Mouse (Mus musculus): ENCODE results near the gene Ube2e2. TPM values are rescaled to one million over a fixed set of nuclear protein-coding genes. Genes with fewer than 3 reads are reported as not detected.
"Not testable (repeated sequence)": the region's sequence is repeated elsewhere in the genome, so short reads cannot be mapped to it uniquely, and the experiment has no call there.

Gene Ube2e2
- total RNA-seq, 2 experiments from 2014 or later: 159 to 165 TPM

DNA sequence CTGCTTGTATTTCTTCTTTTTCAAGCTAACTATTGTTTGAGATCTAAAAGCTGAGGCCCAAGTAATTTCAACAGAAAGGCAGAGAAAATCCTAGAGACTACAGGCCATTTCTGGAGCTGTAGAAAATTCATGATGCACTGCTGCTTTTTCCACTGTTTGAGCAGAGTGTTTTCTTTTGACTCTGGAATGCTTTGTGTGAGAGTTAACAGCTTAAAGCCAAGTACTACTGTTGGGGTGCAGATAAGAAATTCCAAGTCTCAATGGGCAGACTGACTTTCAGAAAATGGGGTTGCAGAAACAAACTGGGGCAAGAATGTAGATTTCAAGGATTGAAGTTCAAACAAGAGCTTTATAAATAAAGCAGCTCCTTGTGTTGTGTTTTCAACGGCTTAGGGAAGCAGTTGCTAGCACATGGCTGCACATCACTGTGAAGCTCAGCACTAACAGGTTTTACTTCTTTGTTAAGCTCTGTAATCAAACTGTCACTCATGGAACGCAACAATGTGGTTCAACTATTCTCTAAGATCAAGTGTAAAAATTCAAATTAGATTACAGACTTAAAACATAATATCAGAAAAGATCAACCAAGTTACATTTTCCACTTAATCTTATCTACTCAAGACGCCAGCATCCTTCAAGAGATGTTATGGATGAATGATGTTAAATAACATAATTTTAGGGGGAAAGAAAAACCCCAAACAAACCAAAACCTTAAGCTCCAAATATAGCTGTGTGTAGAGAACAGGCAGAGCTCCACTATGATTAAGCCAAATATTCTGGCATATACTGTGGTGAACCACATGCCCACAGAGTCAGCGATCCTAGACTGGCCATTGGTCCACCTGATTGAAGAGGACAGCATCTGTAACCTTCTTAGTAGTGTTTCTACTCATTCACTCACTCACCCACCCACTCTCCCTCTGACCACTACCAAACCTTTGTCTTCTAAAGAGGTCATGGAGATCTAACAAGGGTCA lies 236.0 kb downstream of the Ube2e2 start:
- intact Hi-C loops (cut with DNase I): no loop called here
- no peak for DNase-seq (ENCODE audit: extremely low spot score in 1 of 2, low spot score in 2 of 2)

DNA sequence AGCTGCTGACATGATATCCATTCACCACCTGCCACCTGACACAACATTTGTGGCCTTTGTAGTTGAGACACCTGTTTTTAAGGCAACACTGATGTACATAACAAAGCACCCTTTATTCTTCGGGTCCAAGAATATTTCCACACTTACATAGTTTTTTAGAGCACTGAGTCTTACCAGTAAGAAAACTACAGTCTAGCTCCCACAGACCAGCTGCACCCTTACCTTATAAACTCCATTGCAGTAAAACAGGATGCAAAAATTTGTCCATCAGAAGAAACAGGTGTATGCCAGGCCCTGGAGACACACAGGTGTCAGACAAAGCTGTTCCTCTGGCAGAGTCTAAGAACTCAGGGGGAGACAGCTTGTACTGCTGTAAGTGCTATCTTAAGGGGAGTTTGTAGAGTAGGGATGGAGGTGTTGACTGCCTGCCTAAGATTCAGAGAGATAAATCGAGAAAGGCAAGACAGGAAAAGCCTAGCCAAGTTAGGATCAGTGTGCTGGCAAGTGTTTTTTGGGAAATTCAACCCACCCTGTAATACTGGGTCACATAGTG lies 244.9 kb downstream of the Ube2e2 start:
- intact Hi-C loops (cut with DNase I): no loop called here

DNA sequence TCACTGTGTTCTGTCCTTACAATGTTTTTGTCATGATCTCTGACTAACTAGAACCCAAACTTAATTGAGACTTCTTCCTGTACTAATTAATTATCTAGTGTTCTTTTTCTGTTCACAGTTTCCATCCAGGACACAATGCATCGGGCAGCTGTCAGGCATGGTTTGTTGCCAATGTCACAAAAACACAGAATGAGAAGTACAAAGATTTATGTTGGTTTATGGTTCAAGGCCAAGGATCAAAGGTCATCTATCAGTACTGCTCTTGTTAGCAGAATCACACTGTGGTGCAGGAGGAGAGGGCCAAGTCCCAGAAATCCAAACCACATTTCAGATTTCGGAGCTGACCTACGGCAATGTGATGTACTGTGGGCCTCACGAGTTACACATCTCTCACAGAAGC lies 252.4 kb downstream of the Ube2e2 start:
- intact Hi-C loops (cut with DNase I): no loop called here
- DNase-seq (ENCODE audit: extremely low spot score in 1 of 2, low spot score in 2 of 2): no peak

More for the DNA sequence above, 244.9 kb downstream of the Ube2e2 start:
- no peak for DNase-seq (ENCODE audit: extremely low spot score in 1 of 2, low spot score in 2 of 2)

DNA sequence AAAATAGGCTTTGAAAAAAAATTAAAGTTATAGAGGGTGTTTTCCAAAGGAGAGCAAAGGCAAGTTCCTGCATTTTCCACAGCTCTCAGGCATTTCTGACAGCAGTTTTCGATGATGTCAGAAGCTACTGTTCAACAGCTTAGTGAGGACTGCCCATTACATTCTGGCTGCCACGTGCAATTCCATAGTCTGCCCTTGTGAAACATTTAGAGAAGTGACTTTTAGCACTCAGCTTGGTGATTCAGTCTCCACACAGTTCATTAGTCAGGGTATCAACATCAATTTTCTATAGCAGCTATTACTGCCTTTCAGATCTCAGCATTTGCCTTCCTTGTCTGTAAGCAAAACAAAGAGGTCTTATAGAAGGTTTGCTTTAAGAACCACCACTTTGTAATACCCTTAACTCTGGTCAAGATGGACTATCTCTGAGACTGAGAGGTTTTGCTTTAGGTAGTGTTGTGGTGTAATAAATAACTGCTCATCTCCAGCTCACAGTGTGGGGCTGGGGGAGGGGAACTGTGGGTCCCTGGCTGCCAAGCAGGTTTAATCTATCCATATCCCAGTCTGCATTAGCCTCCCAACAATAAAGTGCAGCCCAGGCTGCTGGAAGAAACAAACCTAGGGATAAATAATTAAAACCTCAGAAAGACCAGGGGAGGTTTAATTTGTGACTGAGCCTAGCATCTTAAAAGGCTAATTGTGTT lies 255.2 kb downstream of the Ube2e2 start:
- intact Hi-C loops (cut with DNase I): no loop called here
- no peak for DNase-seq (ENCODE audit: extremely low spot score in 1 of 2, low spot score in 2 of 2)

DNA sequence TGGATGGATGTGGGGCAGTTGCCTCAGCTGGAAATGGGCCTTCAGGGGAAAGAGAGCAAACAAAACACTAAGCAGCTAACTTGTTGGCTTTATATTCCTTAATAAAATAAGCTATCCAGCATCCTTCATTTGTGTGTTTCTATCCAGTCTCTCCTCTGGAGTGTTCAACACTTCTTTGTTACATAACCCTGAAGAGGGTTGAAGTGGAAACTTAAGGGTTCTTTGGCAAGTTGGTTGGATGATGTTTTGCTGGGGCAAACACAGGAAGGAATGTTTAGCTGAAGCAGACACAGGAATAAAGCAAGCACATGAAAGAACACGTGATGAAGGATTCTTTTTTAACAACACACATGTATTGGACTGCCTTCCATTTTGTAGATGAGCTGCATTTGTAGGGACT lies 256.3 kb downstream of the Ube2e2 start:
- DNase-seq (ENCODE audit: extremely low spot score in 1 of 2, low spot score in 2 of 2): no peak
- intact Hi-C loops (cut with DNase I): no loop called here

DNA sequence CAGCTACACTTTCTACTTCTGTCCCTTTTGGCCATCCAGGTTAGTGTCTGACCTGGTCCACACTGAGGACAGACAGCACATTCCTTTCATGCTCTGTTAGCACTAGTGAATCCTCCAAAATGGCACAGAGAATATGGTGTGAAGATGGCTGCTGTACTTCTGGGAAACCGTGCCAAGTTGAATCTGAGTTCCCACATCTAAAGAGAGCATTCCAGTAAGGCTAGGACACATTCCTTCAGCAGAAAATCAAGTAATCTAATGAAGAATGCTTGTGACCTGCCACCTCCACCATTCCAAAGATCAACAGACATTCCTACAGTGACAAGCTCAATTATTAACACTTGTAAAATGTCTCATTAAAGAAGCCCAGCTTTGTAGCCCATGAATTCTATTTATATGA lies 265.9 kb downstream of the Ube2e2 start:
- intact Hi-C loops (cut with DNase I): no loop called here
- no peak for DNase-seq (ENCODE audit: extremely low spot score in 1 of 2, low spot score in 2 of 2)

DNA sequence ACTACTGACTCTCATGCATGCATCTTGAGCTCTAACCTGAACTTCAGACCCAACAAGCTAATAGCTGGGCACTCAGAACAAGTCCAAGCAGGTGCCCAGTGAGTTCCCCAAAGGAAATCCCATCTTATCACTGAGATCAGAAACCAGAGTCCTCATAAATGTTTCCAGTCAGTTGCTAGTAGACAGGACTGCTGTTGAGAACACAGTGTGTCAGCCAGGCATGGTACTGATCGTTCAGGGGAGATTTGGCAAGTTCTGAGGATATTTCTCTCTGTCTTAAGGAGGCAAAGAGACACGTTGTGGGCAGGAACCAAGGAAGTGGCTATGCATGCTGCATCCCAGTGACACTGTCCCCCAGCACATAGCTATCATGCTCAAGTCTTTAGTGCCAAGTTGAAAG lies 275.5 kb downstream of the Ube2e2 start:
- DNase-seq (ENCODE audit: extremely low spot score in 1 of 2, low spot score in 2 of 2): no peak
- intact Hi-C loops (cut with DNase I): no loop called here

DNA sequence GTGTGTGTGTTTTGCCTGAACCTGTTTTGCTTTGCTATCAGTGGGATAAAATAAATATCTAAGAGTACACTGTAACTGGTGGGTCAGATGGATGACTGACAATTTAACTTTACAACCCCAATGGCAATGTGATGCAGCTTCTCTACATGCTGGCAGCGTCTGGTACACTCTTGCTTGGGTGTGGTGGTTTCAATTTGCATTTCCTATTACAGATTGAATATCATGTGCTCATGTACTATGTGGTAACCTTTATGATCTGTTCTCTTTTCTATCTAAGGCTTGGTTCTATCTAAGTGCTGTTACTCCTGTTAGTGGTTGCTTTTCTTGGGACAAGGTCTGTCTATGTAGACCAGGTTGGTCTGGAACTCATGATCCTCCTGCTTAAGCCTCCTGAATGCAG lies 292.1 kb downstream of the Ube2e2 start:
- DNase-seq (ENCODE audit: extremely low spot score in 1 of 2, low spot score in 2 of 2): no peak
- intact Hi-C loops (cut with DNase I): no loop called here

DNA sequence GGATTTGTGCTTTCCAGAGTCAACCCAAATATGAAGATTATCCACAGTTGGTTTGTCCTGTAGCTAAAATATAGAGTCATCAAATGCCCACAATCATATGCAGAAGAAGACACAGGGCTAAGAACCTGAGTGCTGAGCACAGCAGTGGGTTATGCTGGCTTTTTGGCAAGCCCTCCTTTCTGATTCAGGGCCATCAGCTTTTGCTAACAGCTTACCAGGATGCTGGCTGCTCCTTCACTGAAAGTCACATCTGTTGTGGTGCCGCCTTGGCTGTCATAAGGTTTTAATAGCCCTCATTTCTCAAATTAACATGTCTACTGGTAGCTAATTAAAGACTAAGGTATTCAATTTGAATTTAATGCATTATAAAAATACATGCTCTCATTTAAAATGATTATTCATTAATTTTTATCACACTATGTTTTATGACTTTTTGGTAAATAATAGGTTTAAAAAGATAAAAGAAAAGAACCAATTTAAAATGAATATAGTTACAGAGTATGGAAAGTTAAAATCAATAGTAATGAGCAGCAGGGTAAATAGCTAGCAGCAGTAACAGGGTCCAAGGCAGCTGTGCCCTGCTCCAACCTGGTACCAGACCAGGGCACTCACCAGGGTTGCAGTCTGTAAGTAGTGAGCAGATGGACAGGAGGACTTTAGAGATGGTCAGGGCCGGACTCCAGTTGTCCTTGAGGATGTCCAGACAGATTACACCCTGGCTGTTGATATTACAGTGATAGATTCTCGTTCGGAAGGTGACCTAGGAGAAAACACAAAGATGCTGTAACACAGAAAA lies 307.6 kb downstream of the Ube2e2 start:
- intact Hi-C loops (cut with DNase I): no loop called here
- DNase-seq (ENCODE audit: extremely low spot score in 1 of 2, low spot score in 2 of 2): no peak

DNA sequence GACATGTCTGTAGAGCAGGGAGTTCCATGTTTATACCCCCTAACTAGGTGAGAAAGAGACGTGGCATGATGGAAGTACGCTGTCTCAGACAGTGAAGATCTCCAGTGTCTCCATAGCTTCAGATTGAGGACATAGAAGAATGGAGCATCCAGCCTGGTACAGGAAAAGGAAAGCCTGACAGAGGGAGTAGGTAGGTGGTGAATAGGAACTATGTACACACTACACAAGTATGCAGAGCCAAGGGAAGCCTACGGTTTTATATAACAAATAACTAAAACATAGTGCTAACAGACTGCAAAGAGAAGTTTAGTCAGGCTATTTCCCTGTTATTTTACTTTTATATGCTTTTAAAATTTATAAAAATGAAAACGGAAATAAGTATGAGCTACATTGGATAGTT lies 312.3 kb downstream of the Ube2e2 start:
- no peak for DNase-seq (ENCODE audit: extremely low spot score in 1 of 2, low spot score in 2 of 2)
- intact Hi-C loops (cut with DNase I): no loop called here

DNA sequence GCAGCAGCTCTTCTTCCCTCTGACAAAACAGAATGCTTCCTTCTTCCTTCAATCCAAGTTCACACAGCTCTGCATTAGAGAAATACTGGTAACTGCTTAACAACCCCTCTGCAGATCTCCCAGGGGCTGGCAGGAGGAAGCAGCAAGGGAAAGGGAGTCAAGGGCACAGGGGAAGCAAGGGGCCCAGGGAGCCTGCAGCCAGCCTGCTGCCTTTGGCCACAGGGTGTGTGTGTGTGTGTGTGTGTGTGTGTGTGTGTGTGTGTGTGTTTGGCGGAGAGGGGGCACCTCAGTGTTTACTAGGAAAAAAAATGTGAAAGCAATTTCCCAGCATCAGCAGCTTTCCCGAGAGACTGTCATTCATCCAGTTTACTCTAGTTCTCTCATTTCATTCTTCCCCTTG lies 319.3 kb downstream of the Ube2e2 start:
- DNase-seq (ENCODE audit: extremely low spot score in 1 of 2, low spot score in 2 of 2): no peak
- intact Hi-C loops (cut with DNase I): no loop called here

DNA sequence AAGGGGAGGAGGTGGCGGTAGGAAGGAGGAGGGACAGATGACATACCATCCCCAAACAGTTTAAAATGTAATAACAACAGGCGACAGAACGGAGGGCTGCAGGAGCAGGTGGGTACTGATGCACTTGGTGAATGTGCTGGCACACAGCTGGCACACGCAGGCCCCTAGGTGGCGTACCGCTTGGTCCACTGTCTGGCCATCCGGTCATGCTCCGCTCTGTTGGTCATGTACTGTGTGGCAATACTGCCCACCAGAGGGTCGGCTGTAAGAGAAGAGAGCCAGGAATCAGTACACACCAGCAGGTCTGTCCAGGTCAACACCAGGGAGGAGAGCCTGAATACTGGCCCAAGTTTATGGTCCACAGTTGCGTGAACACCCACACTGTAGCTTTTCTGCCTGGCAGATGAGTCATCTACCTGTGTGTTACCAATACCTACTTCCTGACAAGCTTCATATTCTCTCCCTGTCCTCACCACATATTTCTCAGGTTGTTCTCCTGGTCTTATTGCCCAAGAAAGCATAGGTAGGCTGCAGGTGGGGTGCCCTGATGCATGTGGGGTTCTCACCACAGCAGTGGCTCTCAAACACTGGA lies 319.8 kb downstream of the Ube2e2 start:
- intact Hi-C loops (cut with DNase I): no loop called here
- no peak for DNase-seq (ENCODE audit: extremely low spot score in 1 of 2, low spot score in 2 of 2)

DNA sequence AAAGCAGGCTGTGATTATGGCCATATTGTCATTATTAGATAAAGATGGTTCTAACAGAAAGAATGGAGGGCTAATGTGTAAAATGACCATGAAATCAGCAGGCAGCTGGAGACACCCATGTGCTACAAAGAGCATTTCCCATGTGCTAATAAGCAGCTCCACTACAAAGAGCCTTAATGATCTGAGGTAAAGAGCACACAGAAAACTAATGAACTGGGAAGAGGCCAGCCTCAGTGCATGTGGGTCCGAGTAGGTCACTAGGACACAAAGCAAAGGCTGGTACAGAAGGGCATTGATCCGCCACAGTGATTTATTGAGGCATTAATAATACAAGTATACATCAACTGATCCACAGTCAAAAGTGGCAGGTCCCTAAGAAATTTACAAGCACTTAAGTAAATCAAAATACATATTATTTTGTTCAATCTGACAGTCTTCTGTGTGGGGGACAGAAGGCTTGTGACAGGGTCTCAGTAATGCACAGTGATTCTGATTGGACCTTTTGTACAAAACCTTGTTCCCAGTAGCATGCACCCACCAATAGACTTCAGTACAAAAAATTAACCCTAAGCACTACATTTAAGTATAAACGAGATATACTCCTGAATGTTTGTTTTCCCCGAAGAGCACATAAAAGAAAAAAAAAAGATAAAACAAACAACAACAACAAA lies 320.6 kb downstream of the Ube2e2 start:
- intact Hi-C loops (cut with DNase I): no loop called here
- DNase-seq (ENCODE audit: extremely low spot score in 1 of 2, low spot score in 2 of 2): no peak

DNA sequence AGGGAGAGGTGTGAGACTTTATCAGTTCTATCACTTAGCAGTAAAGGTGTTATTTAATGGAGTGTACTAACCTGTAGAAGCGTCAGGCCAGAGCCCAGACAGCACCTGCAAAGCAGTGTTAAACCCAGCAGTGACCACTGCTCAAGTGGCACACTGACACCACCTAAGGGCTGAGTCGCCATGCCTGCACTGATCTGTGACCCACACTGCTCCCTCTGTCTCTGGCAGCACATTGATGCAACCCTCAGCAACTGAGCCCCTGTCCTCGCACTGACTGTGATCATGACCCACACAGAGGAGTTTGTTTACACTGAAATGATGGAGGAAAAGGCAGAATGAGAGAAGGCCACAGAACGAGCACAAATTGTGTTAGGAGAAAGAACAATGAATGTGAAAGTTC lies 321.2 kb downstream of the Ube2e2 start:
- intact Hi-C loops (cut with DNase I): no loop called here
- DNase-seq (ENCODE audit: extremely low spot score in 1 of 2, low spot score in 2 of 2): no peak

DNA sequence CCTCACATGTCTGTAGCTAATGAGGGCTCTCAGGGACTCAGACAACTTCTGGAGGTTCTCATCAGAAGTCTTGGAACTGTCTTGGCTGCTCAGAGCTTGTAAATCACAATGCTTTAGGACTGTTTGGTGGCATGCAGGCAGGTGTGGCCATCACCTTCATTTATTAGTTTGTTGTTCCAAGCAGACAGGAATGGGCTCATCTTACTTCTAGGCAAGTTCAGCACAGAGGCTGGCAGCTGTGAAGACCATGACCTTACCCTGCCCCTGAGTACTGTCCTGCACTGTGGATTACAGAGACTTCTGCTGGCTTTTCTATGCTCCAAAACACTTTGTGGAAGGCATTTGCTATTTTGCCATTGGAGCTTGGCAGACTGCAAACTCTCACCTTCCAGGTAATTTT lies 324.5 kb downstream of the Ube2e2 start:
- no peak for DNase-seq (ENCODE audit: extremely low spot score in 1 of 2, low spot score in 2 of 2)
- intact Hi-C loops (cut with DNase I): no loop called here

DNA sequence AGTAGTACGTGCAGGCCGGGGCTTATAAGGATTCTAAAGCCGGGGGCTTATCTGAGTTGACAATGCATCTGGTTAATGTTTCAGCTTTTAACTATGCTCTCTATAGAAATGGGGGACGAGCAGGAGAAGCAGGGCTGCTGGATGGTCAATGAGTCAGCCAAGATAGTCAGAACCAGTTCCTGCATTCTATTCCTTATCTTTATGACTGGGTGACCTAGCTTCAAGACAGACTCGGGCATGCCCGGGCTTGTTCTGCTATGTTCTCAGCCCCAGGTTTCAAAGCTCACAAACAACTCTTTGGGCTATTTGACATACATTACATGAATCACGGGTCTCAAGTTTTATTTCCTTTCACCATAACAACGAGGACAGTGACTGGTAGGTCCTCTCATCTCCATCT lies 329.1 kb downstream of the Ube2e2 start:
- intact Hi-C loops (cut with DNase I); DNase-seq (ENCODE audit: extremely low spot score in 1 of 2, low spot score in 2 of 2): not testable (repeated sequence)

DNA sequence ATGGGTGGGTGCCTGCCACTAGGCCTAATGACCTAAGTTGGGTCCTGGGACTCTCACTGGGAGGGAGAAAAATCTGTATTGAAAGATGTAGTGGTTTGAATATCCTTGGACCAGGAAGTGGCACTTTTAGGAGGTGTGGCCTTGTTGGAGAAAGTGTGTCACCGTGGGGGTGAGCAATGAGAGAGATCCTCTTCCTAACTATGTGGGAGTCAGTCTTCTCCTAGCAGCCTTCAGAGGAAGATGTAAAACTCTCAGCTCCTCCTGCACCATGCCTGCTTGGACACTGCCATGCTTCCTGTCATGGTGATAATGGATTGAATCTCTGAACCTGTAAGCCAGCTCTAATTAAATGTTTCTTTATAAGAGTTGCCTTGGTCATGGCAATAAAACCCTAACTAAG lies 338.8 kb downstream of the Ube2e2 start:
- DNase-seq (ENCODE audit: extremely low spot score in 1 of 2, low spot score in 2 of 2): no peak
- intact Hi-C loops (cut with DNase I): no loop called here

DNA sequence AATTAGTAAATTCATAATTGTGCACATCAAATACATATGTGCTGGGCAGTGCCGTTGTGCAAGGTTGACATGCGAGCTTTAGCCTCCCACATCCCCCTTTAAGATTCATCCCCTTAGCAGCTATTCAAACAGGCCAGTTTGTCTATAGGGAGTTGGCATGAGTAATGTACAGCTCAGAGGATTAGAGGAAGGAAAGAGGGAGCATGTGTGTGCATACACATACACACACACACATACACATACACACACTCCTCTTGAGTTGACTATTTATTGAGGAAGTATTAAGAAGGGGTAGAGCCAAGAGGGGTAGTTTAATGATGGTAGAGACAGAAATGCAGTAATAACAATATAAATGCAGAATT lies 339.5 kb downstream of the Ube2e2 start:
- intact Hi-C loops (cut with DNase I): no loop called here
- no peak for DNase-seq (ENCODE audit: extremely low spot score in 1 of 2, low spot score in 2 of 2)

Measured in left cerebral cortex, postnatal 10 days (tissue).